Mouse (Mus musculus) C2C12 (cell line): ENCODE results near the gene Naa80.

ENCODE experiments used
- CEBPB ChIP-seq: IDR thresholded peaks from one replicate; pipeline ENCODE4 v1.6.1; 2011; ENCODE audit warnings: low read depth, mild to moderate bottlenecking, control low read depth, moderate library complexity
- CTCF ChIP-seq: IDR thresholded peaks from one replicate; pipeline ENCODE4 v1.5.1; 2011; ENCODE audit not compliant: control insufficient read depth, insufficient read depth, insufficient read length
- FOSL1 ChIP-seq: IDR thresholded peaks from one replicate; pipeline ENCODE4 v1.8.0; 2011; ENCODE audit warnings: mild to moderate bottlenecking, low read length; ENCODE audit not compliant: poor library complexity, insufficient read depth, severe bottlenecking
- MAX ChIP-seq: IDR thresholded peaks from one replicate; pipeline ENCODE4 v1.6.1; 2011; ENCODE audit warnings: mild to moderate bottlenecking, control low read depth
- MYOD1 ChIP-seq: IDR thresholded peaks from one replicate; pipeline ENCODE4 v1.6.1; 2011; ENCODE audit warnings: low read depth; ENCODE audit not compliant: control insufficient read depth, insufficient read length
- MYOG ChIP-seq: IDR thresholded peaks from one replicate; pipeline ENCODE4 v1.6.1; 2011; ENCODE audit not compliant: control insufficient read depth, insufficient read length; ENCODE audit errors: extremely low read depth
- USF1 ChIP-seq: IDR thresholded peaks from one replicate; pipeline ENCODE4 v1.6.1; 2011; ENCODE audit warnings: low read depth, mild to moderate bottlenecking, control low read depth, moderate library complexity

DNA sequence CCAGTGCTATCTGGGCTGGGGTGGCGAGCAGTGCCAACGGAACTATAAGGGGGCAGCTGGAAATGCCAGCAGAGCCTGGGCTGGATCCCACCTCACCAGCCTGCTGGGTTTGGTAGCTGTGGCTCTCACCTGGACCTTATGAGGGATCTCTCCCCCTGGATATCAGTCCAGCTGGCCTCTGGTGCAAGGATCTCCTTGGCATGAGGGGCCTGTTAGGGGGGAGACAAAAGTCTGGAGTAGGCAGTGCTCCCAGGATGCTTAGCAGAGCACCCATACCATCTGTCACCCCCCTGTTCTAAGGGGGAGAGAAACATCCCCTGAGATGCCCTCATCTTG lies 6.4 kb upstream of the Naa80 start:
- TF ChIP-seq CTCF (no peak), MYOD1 (no peak), USF1 (no peak), FOSL1 (no peak), MAX (no peak), MYOG (no peak), CEBPB (no peak)
